Mouse (Mus musculus): ENCODE measurements around the gene Gzmn. TPM values are rescaled to one million over a fixed set of nuclear protein-coding genes. Genes with fewer than 3 reads are reported as not detected.
"Not testable (repeated sequence)": the region's sequence is repeated elsewhere in the genome, so short reads cannot be mapped to it uniquely, and the experiment has no call there.

Gene Gzmn
- not detected in 2 replicates for total RNA-seq (2015)
- not detected in 2 replicates for total RNA-seq (2017)

- ATAC-seq (ENCODE audit: poor library complexity, severe bottlenecking), result no peak
Observed at GRCm38 (mm10) chr14:56174499-56174898, at the start of gene Gzmn. TSS of gene Gzmn (minus strand) at chr14:56174599.

GRCm38 (mm10) chr14:56211317-56211716 is 36.9 kb upstream of the Gzmn start, which contains the start of gene Gzmf:
TSS of gene Gzmf (minus strand) at chr14:56211417.
- no peak for ATAC-seq (ENCODE audit: poor library complexity, severe bottlenecking)

- no peak for ATAC-seq (ENCODE audit: poor library complexity, severe bottlenecking)
Observed at GRCm38 (mm10) chr14:56205613-56206012, 31.2 kb upstream of the Gzmn start.

GRCm38 (mm10) chr14:56205021-56205420 is 30.6 kb upstream of the Gzmn start:
- ATAC-seq (ENCODE audit: poor library complexity, severe bottlenecking), result not testable (repeated sequence)

GRCm38 (mm10) chr14:56203975-56204374 is 29.6 kb upstream of the Gzmn start:
- ATAC-seq (ENCODE audit: poor library complexity, severe bottlenecking), result peak; percentile 60

GRCm38 (mm10) chr14:56186946-56187345 is 12.5 kb upstream of the Gzmn start:
- no peak for ATAC-seq (ENCODE audit: poor library complexity, severe bottlenecking)

GRCm38 (mm10) chr14:56186521-56186920 is 12.1 kb upstream of the Gzmn start:
- no peak for ATAC-seq (ENCODE audit: poor library complexity, severe bottlenecking)

- 0 out of 2 replicates have a peak, but pooled peaks have one; percentile 40 for ATAC-seq (ENCODE audit: poor library complexity, severe bottlenecking)
Observed at GRCm38 (mm10) chr14:56177651-56178050, 3.3 kb upstream of the Gzmn start.

GRCm38 (mm10) chr14:56173396-56173795 is 1.0 kb downstream of the Gzmn start:
- no peak for ATAC-seq (ENCODE audit: poor library complexity, severe bottlenecking)

- ATAC-seq (ENCODE audit: poor library complexity, severe bottlenecking), result no peak
Observed at GRCm38 (mm10) chr14:56172744-56173143, 1.7 kb downstream of the Gzmn start.

- ATAC-seq (ENCODE audit: poor library complexity, severe bottlenecking), result no peak
Observed at GRCm38 (mm10) chr14:56168009-56168408, 6.4 kb downstream of the Gzmn start.

GRCm38 (mm10) chr14:56162109-56162508 is 12.3 kb downstream of the Gzmn start:
- ATAC-seq (ENCODE audit: poor library complexity, severe bottlenecking), result no peak

GRCm38 (mm10) chr14:56159479-56159878 is 14.9 kb downstream of the Gzmn start, which contains the start of gene Gzmg:
TSS of gene Gzmg (minus strand) at chr14:56159579.
- not testable (repeated sequence) for ATAC-seq (ENCODE audit: poor library complexity, severe bottlenecking)

- ATAC-seq (ENCODE audit: poor library complexity, severe bottlenecking), result no peak
Observed at GRCm38 (mm10) chr14:56155340-56155739, 19.1 kb downstream of the Gzmn start.

- not testable (repeated sequence) for ATAC-seq (ENCODE audit: poor library complexity, severe bottlenecking)
Observed at GRCm38 (mm10) chr14:56133675-56134074, 40.7 kb downstream of the Gzmn start.

- not testable (repeated sequence) for ATAC-seq (ENCODE audit: poor library complexity, severe bottlenecking)
Observed at GRCm38 (mm10) chr14:56132508-56132907, 41.9 kb downstream of the Gzmn start, which contains the start of gene Gzmd. TSS of gene Gzmd (minus strand) at chr14:56132608.

- ATAC-seq (ENCODE audit: poor library complexity, severe bottlenecking), result no peak
Observed at GRCm38 (mm10) chr14:56128341-56128740, 46.1 kb downstream of the Gzmn start.

- no peak for ATAC-seq (ENCODE audit: poor library complexity, severe bottlenecking)
Observed at GRCm38 (mm10) chr14:56123516-56123915, 50.9 kb downstream of the Gzmn start.

- no peak for ATAC-seq (ENCODE audit: poor library complexity, severe bottlenecking)
Observed at GRCm38 (mm10) chr14:56120525-56120924, 53.9 kb downstream of the Gzmn start, which contains the start of gene Gzme. TSS of gene Gzme (minus strand) at chr14:56120625.

All from megakaryocyte, adult 5-6 weeks (primary cell).